Mouse (Mus musculus): Measurements from ENCODE around the gene Errfi1. TPM values are rescaled to one million over a fixed set of nuclear protein-coding genes. Genes with fewer than 3 reads are reported as not detected.

The Errfi1 gene
- polyA plus RNA-seq, 1 experiment from 2014 or later, result 16.6 TPM

DNA sequence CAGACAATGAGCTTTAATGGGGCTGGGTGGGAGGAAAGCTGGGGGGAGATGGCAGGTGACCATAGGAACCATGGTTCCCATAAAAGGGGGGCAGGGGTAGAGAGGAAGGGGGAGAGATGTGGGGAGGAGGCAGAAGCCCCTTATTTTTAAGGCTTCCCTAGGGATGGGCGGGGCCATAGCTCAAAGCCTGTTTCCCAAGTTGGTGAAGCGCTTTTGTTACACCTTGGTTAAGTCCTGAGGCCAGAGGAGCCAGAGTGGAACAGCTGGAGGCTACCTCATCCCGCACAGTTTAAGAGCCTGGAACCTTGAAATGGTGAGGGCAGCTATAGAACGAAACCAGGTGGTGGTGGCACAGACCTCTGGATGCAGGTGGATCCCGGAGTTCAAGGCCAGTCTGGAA lies 34.2 kb downstream of the Errfi1 start:
- no peak for ATAC-seq
- no peaks in the 10 kb centered on the region for H3K27me3 ChIP-seq (replicated peaks; ENCODE audit: control insufficient read depth, insufficient read depth, low read length)
- WGBS, result 78% methylated on average over 5 of the region's 5 CpGs

DNA sequence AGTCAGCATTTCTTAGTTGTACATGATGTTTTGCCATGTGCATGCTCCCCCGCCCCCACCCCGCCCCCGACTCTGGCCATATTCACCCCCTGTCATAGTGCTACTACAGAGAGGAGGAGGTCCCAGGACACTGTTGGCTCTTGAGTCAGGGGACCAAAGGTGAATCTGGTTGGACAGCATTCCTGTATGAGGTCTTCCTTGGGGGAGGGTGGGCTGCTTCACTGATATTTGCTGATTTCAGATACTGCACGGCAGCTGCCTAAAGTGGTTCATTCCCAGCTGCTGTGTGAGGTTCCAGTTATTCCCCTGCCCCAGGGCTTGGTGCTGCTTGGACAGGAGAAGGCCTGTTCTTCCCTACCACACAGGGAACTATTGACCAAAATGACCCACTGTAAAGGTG lies 34.8 kb downstream of the Errfi1 start:
- Histone ChIP-seq H3K9me3 (ENCODE audit: control insufficient read depth, low read length) (no peaks in the 10 kb centered on the region), H3K9ac (replicated peaks; ENCODE audit: low read depth, low read length) (no peak overlapping the region), H3K36me3 (ENCODE audit: control insufficient read depth, insufficient read depth) (no peaks in the 10 kb centered on the region), H3K27me3 (replicated peaks; ENCODE audit: control insufficient read depth, insufficient read depth, low read length) (no peaks in the 10 kb centered on the region), H3K27ac (ENCODE audit: low read length) (no peak overlapping the region), H3K4me1 (replicated peaks; ENCODE audit: control insufficient read depth, insufficient read depth, low read length) (no peaks in the 10 kb centered on the region; the same call in 1 of the 2 replicates), H3K4me3 (replicated peaks; ENCODE audit: low read length) (no peak overlapping the region), H3K4me2 (ENCODE audit: low read length) (no peak overlapping the region)
- no peak for ATAC-seq
- 89% methylated on average over 4 of the region's 4 CpGs for WGBS

More for the DNA sequence above, 34.2 kb downstream of the Errfi1 start:
- H3K4me1 ChIP-seq (replicated peaks; ENCODE audit: control insufficient read depth, insufficient read depth, low read length), result no peaks in the 10 kb centered on the region; the same call in 1 of the 2 replicates
- no peak overlapping the region for H3K9ac ChIP-seq (replicated peaks; ENCODE audit: low read depth, low read length)
- H3K9me3 ChIP-seq (ENCODE audit: control insufficient read depth, low read length), result no peaks in the 10 kb centered on the region
- H3K36me3 ChIP-seq (ENCODE audit: control insufficient read depth, insufficient read depth), result no peaks in the 10 kb centered on the region
- H3K27ac ChIP-seq (ENCODE audit: low read length), result no peak overlapping the region
- H3K4me3 ChIP-seq (replicated peaks; ENCODE audit: low read length), result no peak overlapping the region
- no peak overlapping the region for H3K4me2 ChIP-seq (ENCODE audit: low read length)

DNA sequence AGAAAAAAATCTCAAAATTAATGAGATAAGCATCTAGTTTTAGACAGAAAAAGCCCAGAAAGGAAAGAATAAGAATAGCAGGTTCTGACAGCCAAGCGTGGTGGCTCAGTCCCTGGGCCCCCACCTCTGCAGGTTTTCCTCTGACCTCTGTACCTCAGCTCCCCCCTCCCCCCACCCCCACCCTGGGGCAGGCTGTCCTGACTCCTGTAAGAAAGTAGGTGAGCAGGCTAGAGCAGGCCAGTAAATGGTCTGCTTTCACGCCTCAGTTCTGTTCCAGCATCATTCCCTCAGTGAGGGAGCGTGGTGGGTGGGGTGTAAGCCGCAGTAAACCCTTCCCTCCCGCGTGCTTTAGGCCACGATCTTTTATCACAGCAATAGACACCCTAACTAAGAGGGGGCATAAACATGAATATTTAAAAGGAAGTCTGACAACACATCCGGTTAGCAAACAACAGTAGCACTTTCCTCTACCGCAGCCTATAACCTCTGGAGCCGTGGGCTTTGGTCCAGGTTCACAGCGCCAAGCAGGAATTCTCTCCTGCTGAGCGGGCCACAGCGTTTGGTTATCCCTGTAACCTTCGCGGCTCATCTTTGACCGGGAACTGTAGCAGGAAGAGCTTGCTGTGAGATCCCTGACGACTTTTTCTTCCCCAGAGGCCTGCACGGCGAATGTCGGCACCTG lies 35.7 kb downstream of the Errfi1 start:
- Histone ChIP-seq H3K27ac (ENCODE audit: low read length) (no peak overlapping the region), H3K4me3 (replicated peaks; ENCODE audit: low read length) (no peak overlapping the region), H3K9ac (replicated peaks; ENCODE audit: low read depth, low read length) (no peak overlapping the region), H3K4me1 (replicated peaks; ENCODE audit: control insufficient read depth, insufficient read depth, low read length) (no peaks in the 10 kb centered on the region; the same call in 1 of the 2 replicates), H3K36me3 (ENCODE audit: control insufficient read depth, insufficient read depth) (no peaks in the 10 kb centered on the region), H3K27me3 (replicated peaks; ENCODE audit: control insufficient read depth, insufficient read depth, low read length) (no peaks in the 10 kb centered on the region), H3K9me3 (ENCODE audit: control insufficient read depth, low read length) (no peaks in the 10 kb centered on the region), H3K4me2 (ENCODE audit: low read length) (no peak overlapping the region)
- no peak for ATAC-seq
- WGBS, result 44% methylated on average over 20 of the region's 20 CpGs

DNA sequence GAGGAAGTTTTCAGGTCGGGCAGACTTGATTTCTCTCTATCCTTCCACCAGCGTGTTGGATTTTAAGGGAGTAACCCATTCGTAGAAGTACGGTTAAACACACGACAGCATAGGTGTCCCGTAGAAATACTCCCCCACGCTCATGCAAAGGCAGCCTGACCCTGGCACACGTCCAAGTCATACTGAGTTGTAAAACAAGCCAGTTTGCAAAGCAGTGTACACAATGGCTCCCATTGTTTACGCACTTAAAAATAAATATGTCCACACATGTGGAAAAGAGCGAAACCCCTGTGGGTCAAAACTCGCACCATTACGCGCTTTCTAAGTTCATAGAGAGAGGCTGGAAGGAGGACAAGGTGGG lies 36.2 kb downstream of the Errfi1 start:
- no peak overlapping the region for H3K9ac ChIP-seq (replicated peaks; ENCODE audit: low read depth, low read length)
- no peak overlapping the region for H3K27ac ChIP-seq (ENCODE audit: low read length)
- whole genome bisulfite sequencing, result 46% methylated on average over 13 of the region's 13 CpGs
- no peaks in the 10 kb centered on the region for H3K36me3 ChIP-seq (ENCODE audit: control insufficient read depth, insufficient read depth)
- no peaks in the 10 kb centered on the region for H3K9me3 ChIP-seq (ENCODE audit: control insufficient read depth, low read length)
- H3K27me3 ChIP-seq (replicated peaks; ENCODE audit: control insufficient read depth, insufficient read depth, low read length), result no peaks in the 10 kb centered on the region
- H3K4me1 ChIP-seq (replicated peaks; ENCODE audit: control insufficient read depth, insufficient read depth, low read length), result no peaks in the 10 kb centered on the region; the same call in 1 of the 2 replicates
- ATAC-seq, result no peak
- H3K4me3 ChIP-seq (replicated peaks; ENCODE audit: low read length), result no peak overlapping the region
- H3K4me2 ChIP-seq (ENCODE audit: low read length), result no peak overlapping the region

DNA sequence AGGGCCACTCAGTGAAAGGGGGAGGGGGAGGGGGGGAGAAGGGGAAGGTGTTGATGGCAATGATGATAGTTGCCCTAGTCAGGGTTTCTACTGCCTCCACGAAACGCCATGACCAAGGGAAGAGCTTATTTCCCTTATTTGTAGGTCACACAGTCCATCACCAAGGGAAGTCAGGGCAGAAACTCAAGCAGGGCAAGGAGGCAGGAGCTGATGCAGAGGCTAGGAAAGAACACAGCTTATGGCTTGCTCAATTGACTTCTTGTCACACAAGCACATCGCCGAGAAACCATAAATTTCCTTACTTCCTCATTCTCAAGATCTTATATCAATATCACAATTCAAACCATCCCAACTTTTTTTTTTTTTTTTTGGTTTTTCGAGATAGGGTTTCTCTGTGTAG lies 37.6 kb downstream of the Errfi1 start:
- Histone ChIP-seq H3K9me3 (ENCODE audit: control insufficient read depth, low read length) (no peaks in the 10 kb centered on the region), H3K4me1 (replicated peaks; ENCODE audit: control insufficient read depth, insufficient read depth, low read length) (no peaks in the 10 kb centered on the region; the same call in 1 of the 2 replicates), H3K27me3 (replicated peaks; ENCODE audit: control insufficient read depth, insufficient read depth, low read length) (no peaks in the 10 kb centered on the region), H3K27ac (ENCODE audit: low read length) (no peak overlapping the region), H3K9ac (replicated peaks; ENCODE audit: low read depth, low read length) (no peak overlapping the region), H3K4me2 (ENCODE audit: low read length) (no peak overlapping the region), H3K36me3 (ENCODE audit: control insufficient read depth, insufficient read depth) (no peaks in the 10 kb centered on the region), H3K4me3 (replicated peaks; ENCODE audit: low read length) (no peak overlapping the region)
- WGBS, result 85% methylated on average over 5 of the region's 5 CpGs
- ATAC-seq, result no peak

DNA sequence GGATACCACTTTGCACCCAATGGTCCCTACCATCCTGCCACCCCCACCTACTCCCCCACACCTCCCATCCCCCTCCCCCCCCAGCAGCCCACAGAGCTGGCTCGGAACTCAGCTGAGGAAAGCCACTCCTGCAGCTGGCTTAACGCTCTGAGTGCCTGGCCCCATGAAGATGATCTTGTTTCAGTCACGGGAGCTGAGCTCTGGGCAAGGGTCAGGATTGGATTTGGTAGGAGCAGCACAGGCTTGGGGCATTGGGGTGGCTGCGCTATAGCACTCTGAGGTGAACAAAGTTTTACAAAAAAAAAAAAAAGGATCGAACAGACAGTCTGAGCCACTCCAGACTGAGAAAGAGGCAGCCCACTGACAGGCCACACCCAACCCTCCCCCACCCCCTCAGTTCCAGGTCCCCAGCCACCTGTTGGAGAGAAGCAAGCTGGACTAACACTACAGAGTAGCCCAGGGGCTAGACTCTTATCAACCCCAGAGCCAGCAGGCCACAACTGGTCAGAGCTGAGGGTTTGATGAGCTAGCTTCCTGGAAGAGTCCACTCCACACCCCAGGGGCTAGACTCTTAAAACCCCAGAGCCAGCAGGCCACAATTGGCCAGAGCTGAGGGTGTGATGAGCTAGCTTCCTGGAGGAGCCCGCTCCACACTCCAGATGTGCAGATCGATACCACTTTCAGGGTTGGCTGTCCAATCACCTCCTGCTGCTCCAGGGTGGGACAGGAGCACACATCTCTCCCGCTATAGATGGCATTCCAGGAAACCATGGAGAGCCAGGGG lies 41.2 kb downstream of the Errfi1 start:
- no peaks in the 10 kb centered on the region for H3K27me3 ChIP-seq (replicated peaks; ENCODE audit: control insufficient read depth, insufficient read depth, low read length)
- no peak overlapping the region for H3K27ac ChIP-seq (ENCODE audit: low read length)
- H3K36me3 ChIP-seq (ENCODE audit: control insufficient read depth, insufficient read depth), result peaks cover 6% of the 10 kb centered on the region; the same call in 1 of the 2 replicates
- no peak for ATAC-seq
- H3K4me2 ChIP-seq (ENCODE audit: low read length), result no peak overlapping the region
- no peak overlapping the region for H3K9ac ChIP-seq (replicated peaks; ENCODE audit: low read depth, low read length)
- no peak overlapping the region for H3K4me3 ChIP-seq (replicated peaks; ENCODE audit: low read length)
- no peaks in the 10 kb centered on the region for H3K4me1 ChIP-seq (replicated peaks; ENCODE audit: control insufficient read depth, insufficient read depth, low read length)
- WGBS, result 78% methylated on average over 8 of the region's 8 CpGs
- no peaks in the 10 kb centered on the region for H3K9me3 ChIP-seq (ENCODE audit: control insufficient read depth, low read length)

DNA sequence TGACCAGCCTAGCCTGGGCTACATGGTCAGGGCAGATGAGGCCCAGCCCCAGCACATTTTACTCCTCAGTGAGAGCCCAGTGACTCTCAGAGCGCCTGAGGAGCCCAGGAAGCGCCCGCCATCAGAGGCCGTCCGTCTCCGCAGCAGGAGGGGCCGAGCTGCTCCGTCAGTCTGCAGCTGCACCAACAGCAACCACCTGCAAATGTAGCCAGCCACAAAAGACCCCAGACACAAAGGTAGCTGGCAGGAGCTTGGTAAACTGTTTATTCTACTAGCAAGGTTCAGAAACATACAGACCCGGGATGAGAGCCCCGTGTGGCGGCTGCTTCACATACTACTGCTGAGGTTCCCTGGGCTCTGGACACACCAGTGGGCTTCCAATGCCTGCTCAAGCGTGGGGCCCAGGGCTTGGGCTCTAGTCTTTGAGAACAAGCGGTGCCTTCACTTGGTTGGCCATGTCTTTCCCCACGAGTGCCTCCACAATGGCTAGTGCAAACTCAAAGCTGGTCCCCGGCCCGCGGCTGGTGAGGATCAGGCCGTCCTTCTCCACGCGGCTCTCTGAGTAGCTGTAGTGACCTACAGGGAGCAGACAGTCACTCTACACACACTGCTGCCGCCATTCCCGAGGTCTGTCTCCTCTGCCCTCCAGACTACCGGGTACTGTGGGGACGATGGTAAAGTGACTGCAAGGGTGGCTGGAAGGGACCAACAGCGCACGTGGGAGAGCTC lies 43.3 kb downstream of the Errfi1 start:
- Histone ChIP-seq H3K4me3 (replicated peaks; ENCODE audit: low read length) (no peak overlapping the region), H3K27me3 (replicated peaks; ENCODE audit: control insufficient read depth, insufficient read depth, low read length) (no peaks in the 10 kb centered on the region), H3K4me1 (replicated peaks; ENCODE audit: control insufficient read depth, insufficient read depth, low read length) (no peaks in the 10 kb centered on the region), H3K4me2 (ENCODE audit: low read length) (no peak overlapping the region), H3K27ac (ENCODE audit: low read length) (no peak overlapping the region), H3K9ac (replicated peaks; ENCODE audit: low read depth, low read length) (no peak overlapping the region), H3K36me3 (ENCODE audit: control insufficient read depth, insufficient read depth) (peaks cover 18% of the 10 kb centered on the region; the same call in 1 of the 2 replicates), H3K9me3 (ENCODE audit: control insufficient read depth, low read length) (no peaks in the 10 kb centered on the region)
- 95% methylated on average over 26 of the region's 26 CpGs for WGBS
- no peak for ATAC-seq

DNA sequence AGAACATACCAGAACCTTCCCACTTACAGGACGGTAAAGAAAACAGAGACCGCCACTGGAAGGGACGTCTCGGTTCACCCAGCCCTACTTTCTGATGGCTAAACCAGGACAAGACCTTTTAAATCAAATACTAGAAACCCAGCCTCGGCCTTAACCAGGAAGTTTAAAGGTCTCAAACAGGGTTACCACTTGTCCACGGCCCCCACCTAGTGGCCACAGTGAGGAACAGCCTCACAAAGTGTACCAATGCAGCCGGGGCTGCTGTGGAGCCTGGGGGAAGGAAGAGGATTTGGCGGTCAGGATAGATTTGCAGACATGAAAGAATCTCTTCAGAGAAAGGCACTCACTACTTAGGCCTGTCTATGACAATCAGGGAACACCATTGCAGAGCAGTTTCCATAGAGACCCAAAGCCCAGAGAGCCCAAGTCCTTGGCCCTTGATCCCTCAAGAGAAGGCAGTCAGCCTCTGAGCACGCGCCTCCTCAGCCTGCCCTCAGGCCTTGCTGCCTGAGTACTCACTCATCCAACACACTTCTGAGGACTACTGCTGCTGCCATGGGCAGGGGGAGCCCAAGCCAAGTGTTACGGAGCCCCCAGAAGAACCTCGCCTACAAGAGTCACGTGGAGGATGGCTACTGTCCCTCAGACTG lies 45.1 kb downstream of the Errfi1 start:
- Histone ChIP-seq H3K9me3 (ENCODE audit: control insufficient read depth, low read length) (no peaks in the 10 kb centered on the region), H3K4me1 (replicated peaks; ENCODE audit: control insufficient read depth, insufficient read depth, low read length) (no peaks in the 10 kb centered on the region), H3K36me3 (ENCODE audit: control insufficient read depth, insufficient read depth) (peaks cover 30% of the 10 kb centered on the region), H3K4me2 (ENCODE audit: low read length) (no peak overlapping the region), H3K27ac (ENCODE audit: low read length) (no peak overlapping the region), H3K27me3 (replicated peaks; ENCODE audit: control insufficient read depth, insufficient read depth, low read length) (no peaks in the 10 kb centered on the region), H3K4me3 (replicated peaks; ENCODE audit: low read length) (no peak overlapping the region), H3K9ac (replicated peaks; ENCODE audit: low read depth, low read length) (no peak overlapping the region)
- 66% methylated on average over 13 of the region's 13 CpGs for WGBS
- peak; percentile 59 for ATAC-seq

DNA sequence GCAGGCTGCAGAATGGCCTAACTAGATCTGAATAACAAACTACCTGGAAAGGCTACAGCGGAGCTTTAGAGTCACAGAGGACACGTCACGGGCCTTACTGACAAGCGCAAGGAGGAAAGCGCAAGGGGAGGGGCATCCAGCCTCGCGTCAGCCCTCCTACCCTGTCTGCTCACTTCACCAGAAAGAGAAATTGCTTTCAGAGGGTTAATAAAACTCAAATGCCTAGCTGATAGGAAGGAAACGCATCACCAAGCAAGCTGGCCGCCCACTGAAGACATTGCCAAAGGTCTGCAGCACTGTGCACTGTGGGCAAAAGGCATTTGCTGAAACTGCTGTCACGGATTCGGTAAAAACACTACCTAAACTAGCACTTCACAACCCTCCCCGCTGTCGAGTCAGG lies 46.8 kb downstream of the Errfi1 start:
- no peak for ATAC-seq
- no peaks in the 10 kb centered on the region for H3K27me3 ChIP-seq (replicated peaks; ENCODE audit: control insufficient read depth, insufficient read depth, low read length)
- H3K4me1 ChIP-seq (replicated peaks; ENCODE audit: control insufficient read depth, insufficient read depth, low read length), result no peaks in the 10 kb centered on the region
- no peaks in the 10 kb centered on the region for H3K9me3 ChIP-seq (ENCODE audit: control insufficient read depth, low read length)
- no peak overlapping the region for H3K9ac ChIP-seq (replicated peaks; ENCODE audit: low read depth, low read length)
- H3K36me3 ChIP-seq (ENCODE audit: control insufficient read depth, insufficient read depth), result peaks cover 35% of the 10 kb centered on the region
- WGBS, result 94% methylated on average over 13 of the region's 13 CpGs
- H3K27ac ChIP-seq (ENCODE audit: low read length), result no peak overlapping the region
- H3K4me3 ChIP-seq (replicated peaks; ENCODE audit: low read length), result no peak overlapping the region
- H3K4me2 ChIP-seq (ENCODE audit: low read length), result no peak overlapping the region

Data from forebrain, embryonic 16.5 days (tissue).